Mouse (Mus musculus): Measurements from ENCODE around the gene Vim.
A peak's percentile ranks its signal among the peaks of the same experiment; 100 is the strongest.

Vim gene

DNA sequence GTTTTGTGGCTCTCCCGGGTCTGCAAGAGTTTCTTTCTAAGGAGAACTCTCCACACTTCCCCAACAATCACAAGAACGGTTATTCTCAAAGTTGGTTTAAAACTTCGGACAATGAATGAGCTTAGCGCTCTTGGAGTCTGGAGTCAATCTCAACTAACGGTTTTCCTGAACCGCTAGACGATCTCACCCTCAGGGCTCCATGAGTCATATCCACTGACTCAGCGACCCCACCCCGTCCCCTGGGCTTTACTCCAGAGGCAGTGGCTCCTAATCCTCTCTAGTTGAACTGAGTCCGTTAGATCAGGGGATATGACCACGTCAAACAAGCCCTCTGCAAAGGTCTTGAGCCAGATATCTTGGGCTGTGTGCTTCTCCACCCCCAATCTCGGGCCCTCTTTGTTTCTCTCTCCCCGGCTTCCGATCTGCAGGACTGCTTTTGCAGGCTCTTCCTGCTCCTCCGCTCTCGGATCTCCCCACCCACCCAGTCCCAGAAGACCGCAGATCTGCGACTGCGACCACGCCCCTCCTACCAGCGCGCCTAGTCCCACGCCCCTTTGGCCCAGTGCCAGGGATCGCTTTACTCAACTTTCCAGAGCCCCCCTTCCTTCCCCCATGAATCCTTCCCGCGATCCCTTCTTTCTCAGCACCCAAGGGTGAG is at the start of gene Vim:
TSS of gene Vim (plus strand) at position 520 of the 658 bp plus-strand sequence.
- peak; percentile 96 for DNase-seq (ENCODE audit: low read depth, low spot score)

DNA sequence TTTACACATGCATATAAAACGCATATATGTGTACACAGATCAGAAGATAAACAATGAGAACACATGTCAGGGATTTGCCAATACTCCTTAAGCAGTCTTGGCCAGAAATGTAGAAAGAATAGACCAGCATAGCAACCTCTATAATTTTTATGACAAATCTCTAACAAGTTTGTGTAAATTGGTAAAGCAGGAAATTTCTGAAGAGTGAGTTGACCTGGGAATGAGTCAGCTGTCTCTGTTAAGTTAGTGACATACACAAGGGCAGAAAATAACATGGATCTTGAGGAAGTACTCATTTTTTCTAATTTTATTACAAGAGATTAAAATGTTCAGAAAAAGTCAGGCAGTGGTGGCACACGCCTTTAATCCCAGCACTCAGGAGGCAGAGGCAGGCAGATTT is 47.5 kb upstream of the Vim start:
- no peak for DNase-seq (ENCODE audit: low read depth, low spot score)

DNA sequence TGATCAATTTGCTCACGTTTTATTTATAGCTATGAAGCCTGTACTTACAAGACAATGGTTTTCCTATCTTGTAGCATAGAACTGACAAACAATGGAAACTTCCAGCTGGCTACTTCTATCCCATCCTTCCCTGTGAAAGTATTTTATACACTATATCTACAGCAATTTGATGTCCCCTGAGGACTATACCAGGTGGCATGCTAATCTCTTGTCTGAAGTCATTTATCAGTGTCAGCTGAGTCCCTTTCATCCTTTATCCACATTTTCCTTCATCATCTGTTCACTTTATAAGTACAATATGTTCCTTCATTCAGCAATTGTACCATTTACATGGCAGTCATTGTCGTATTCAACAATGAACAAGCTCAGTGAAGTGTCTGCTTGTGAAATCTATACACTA is 46.6 kb upstream of the Vim start:
- DNase-seq (ENCODE audit: low read depth, low spot score), result peak; percentile 27

DNA sequence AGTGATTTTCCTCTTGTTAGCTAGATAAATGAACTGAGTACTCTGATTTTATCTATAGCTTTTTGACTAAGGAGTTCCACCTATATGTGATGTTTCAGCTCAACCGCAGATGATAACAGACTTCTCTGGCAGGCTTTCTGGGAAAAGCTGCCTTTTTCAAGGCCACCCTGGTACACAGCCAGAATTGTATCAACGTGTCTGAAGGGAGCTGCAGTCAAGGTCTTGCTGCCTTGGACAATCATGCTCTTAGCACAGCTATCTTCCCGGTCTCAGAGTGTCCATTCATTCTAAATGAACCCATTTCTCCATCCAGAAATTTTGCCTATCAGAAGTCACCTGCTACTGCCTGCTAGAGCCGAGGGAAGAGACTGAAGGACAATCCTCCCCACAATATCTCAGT is 46.2 kb upstream of the Vim start:
- DNase-seq (ENCODE audit: low read depth, low spot score), result no peak

DNA sequence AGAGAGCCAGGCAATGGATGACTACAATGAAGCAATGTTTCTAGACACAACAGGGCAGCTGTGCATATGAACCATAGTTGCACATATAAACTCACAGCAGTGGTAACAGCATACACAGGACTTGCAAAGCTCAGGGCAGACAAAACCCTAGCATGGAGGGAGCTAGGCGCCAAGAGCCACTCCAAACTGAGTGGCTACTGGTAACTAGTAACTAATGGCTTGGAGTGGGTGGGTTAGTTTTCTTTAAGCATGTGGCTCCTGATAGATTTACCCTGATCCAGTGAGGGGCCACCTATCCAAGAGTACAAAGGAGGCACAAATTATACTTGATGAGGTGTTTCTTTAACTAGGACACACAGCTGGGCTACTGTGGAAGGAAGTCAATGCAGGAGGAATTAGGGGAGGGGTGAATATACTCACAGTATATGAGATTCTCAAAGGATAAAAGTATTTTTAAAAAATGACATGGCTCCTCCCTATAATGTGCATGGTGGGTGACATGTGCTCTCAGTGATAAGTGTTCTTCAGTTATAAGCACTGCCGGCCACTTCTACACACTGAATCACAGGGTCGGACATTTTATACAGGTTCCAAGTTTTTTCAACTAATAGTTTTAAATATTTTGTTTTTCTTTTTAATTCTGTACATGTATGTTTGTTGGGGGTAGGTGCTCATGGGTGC is 44.3 kb upstream of the Vim start:
- no peak for DNase-seq (ENCODE audit: low read depth, low spot score)

DNA sequence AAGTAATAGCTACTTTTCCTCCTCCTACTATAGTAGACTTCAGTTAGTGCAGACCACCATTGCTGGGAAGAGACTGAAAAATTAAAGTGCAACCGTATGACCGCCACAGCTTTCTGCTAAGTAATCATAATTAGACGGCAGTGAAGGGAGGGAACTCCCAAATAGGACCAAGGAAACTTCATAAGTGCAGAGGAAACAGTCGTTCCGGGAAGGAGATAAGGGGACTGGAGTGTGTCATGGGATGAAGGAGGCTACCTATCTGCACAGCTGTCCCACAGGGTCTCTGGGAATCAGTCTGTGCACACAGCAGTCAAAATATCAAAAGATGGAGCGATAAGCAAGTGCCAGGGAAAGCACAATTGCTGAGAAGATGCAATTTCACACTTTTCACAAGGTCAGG is 43.1 kb upstream of the Vim start:
- no peak for DNase-seq (ENCODE audit: low read depth, low spot score)

DNA sequence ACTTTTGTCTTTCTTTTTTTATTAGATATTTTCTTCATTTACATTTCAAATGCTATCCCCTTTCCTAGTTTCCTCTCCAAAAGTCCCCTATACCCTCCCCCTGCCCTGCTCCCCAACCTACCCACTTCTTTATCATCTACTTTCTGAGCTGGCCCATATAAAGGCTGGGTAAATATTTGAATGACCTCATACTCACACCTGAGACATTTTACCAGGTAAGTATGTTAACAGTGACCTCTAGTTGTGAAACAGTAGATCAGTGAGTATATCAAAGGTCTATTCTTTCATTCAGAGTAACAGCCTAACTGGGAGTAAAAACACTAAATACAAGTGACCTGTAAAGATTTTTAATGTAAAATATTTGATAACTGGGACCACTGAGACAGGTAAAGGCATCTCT is 37.0 kb upstream of the Vim start:
- no peak for DNase-seq (ENCODE audit: low read depth, low spot score)

DNA sequence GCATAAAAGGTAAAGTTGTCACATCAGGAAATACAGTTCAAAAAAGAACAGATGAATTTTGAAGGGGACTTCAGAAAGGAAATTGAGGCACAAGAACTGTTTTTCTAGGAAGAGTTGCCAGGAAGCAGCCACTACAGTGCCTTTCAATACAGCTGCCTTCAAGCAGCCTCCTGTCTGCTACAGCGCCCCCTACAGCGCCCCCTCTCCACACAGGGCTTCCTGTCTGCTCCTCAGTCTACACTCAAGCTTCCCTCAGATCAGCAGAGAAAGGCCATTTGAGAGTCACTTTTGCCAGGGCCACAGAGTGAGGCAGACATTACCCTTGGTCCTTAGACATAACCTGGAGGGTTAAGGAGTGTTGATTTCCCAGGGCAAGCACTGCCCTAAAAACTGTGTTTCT is 36.0 kb upstream of the Vim start:
- no peak for DNase-seq (ENCODE audit: low read depth, low spot score)

DNA sequence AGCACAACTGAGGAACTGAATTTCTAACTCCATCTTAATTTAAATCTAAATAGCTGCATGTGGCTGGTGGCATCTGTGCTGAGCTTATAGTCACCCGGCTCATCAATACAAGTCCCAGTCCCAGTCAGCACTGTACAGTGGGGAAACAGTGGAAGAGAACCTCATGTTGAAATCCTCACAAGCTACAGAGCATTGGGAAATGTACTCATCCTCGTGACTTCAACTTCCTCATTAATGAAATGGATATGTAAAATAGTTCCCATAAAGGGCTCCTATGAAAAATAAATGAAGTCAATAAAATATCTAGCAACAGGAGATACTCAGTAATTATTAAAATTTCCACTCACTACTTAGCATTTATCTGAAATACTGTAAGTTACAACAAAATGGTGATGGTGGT is 35.5 kb upstream of the Vim start:
- DNase-seq (ENCODE audit: low read depth, low spot score), result no peak

DNA sequence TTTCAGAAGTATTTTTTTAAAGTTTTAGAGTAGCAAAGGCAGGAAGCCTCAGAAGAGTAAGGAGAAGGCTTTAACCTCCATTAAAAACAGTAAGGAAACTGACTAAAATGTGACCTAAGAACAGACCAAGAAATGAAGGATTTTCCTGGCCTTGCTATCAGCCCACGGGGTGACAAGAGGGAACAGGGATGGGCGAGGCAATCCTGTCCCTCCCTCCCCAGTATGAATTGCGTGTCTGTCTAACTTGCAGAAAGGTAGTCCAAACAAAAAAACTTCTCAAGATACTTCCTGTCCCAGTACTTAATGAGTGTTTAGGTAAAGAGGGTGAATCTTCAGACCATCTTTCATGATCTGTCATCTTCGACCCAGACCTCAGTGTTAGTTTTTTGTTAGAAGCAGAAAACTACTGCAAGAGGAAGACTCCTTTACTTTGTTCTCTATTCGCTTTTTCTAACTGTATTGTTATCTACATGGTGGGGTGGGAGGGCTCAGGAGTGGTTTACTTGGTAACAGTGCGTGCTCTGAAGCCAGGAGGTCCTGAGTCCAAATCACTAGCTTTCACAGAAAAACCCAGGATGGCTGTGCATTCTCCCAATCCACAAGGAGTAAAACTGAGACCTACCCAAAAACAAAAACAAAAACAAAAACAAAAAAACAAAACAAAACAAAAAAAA is 34.9 kb upstream of the Vim start:
- no peak for DNase-seq (ENCODE audit: low read depth, low spot score)

DNA sequence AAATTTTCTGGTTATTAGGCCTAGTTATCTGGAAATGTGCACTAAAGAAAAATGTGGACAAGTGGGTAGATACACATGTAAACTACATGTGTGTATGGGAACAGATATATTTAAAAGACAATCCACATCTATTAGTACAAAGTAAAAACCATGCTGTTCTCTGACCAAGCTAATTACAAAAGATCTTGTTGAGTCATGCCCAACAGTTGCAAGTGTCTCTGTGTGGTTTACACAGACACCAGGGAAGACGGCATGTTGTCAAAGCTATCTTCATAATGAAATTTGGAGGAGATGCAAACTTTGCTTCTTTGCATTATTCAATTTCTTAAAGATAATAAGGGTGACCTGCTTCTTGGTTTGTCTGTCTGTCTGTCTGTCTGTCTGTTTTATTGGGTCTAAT is 33.9 kb upstream of the Vim start:
- DNase-seq (ENCODE audit: low read depth, low spot score), result no peak

DNA sequence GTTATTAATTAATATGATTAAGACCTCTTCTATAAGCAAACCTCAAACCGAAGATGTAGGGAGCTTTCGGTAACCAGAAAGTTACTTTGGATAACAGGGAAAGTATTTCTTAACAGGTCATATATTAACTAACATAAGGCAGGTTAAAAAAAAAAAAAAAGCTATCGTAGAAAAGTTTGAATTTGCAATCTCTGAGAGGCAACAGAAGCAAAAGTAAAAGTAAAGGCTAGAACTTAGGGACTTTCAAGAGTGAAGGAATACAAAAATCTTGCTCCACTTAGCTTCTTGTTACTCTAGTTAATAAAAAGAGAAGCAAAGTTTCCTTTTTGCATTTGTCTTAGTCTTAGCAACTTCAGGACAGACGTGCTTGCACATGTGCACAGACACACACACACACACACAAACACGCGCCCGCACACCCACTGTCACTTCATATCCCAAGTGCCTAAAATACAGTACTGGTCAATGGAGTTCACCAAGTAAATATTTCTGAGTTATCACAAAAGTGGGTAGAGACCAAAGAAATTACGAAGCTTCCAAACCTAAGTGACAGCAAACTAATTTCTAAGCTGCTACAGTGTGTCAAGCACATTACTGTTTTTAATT is 30.1 kb upstream of the Vim start:
- DNase-seq (ENCODE audit: low read depth, low spot score), result no peak

DNA sequence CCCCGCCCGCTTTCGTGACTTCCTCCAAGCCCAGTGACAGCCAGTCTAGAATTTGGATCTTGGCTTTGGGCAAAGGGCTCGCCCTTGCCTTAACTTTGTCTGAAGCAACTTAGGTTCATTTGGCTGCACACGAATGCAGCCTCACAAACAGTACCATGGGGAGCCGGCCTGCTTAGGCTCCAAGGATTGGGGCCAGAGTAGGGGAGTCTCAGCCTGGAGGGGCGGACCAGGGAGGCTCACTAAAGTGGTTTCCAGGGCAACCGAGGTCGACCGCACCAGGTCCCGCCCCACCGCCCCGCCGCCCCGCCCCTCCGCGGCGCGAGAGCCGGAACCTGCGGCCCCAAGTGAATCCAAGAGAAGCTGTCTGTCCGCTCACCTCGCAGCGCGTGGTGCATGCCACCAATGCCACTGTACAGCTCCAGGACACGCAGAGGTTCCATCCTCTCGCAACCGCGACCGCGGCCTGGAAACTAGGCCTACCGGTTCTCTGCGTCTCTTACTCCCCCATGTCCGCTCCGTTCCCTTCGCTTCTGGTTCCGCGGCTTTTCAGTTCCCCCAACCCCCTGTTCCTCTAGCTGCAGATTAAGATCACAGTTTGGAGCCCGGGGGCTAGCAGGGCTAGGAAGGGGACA is 29.4 kb upstream of the Vim start, which contains the start of gene Trdmt1:
TSS of gene Trdmt1 (minus strand) at position 476 of the 632 bp plus-strand sequence.
- DNase-seq (ENCODE audit: low read depth, low spot score), result peak; percentile 91

DNA sequence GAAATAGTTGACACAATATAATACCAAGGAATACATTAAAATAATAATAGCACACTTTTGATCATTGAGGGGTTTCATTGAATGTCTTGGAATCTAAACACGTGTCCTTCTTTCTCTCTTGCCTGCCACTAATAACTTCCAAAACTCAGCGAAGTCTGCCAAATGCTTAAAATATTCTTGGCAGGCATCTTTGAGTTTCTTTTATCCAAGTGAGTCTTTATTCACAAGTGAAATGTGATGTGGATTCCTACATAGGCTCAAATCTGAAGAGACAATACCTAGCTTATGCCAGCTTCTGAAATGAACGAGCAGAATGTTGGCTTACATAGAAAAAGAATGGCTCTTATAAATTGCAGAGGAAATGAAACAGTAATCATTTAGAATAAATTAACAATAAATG is 25.0 kb upstream of the Vim start:
- no peak for DNase-seq (ENCODE audit: low read depth, low spot score)

DNA sequence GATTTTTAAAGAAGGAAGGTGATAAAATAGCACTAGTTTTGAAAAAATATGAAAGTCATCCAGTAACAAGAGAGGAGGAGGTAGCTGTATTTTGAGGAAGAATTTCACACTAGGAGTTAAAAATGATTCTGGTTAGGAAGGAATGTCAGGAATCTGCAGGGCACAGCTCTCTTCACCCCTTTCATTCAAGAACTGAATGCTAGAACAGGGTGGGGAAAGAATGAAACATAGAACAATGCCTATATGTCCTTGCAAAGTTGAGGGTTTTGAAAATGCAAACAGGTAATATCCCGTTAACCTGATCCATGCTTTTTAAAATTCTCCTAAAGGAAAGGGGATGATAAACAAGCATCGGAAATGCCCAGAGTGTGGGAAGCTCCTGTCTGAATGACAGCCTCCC is 19.8 kb upstream of the Vim start:
- DNase-seq (ENCODE audit: low read depth, low spot score), result no peak

DNA sequence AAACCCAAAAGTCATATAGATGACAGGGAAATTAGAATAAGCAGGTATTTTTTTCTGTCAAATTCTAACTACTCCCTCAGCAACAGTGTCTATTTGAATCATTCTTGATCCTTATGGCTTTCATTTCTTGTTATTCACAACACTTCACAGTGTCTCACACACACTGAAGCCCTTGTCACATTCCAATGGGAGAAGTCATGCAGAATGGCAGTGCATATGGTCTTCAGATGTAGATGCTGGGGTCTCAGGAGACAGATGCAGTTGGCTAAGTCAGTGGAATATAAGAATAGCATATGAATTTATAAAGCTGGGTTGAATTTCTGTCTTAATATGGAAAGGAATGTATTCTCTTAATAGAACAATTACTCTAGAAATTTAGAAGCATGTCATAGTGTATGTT is 17.5 kb upstream of the Vim start:
- no peak for DNase-seq (ENCODE audit: low read depth, low spot score)

DNA sequence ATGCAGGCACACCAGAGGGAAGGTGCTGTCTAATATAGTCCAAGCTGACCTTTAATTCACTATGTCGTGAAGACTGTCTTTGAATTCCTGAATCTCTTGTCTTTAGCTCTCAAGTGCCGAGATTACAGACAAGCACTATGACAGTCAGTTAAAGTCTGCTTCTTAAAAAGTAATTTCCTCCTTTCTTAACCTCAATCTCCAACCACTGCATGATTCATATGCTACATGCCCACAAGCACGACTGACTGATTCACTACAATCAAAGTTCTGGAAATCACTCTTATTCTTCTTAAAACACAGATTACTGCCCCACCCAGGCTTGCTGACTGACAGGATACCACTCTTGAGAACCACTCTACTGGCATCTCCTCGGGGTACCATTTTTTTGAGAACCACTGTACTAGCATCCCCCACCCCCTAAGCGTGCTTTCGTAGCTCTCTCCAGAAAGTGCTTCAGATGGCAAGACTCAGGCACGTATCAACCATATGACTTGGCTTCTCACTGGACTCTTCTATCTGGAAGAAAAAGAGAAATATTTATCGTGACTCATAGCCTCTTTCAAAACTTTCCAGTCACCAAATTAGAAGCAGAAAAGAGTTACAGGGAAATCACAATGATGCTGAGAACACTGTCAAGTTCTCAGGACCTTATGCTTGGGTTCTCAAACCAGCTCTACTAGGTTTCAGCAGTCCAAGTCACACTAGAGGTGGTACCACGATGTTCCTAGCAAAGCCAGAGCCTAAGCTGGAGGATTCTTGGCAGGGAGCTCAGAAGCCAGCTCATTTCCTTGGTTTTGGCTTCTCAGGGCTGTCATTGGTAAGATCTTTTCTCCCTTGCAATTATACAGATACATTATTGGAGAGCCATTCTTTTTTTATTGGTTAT is 16.3 kb upstream of the Vim start:
- DNase-seq (ENCODE audit: low read depth, low spot score), result no peak

DNA sequence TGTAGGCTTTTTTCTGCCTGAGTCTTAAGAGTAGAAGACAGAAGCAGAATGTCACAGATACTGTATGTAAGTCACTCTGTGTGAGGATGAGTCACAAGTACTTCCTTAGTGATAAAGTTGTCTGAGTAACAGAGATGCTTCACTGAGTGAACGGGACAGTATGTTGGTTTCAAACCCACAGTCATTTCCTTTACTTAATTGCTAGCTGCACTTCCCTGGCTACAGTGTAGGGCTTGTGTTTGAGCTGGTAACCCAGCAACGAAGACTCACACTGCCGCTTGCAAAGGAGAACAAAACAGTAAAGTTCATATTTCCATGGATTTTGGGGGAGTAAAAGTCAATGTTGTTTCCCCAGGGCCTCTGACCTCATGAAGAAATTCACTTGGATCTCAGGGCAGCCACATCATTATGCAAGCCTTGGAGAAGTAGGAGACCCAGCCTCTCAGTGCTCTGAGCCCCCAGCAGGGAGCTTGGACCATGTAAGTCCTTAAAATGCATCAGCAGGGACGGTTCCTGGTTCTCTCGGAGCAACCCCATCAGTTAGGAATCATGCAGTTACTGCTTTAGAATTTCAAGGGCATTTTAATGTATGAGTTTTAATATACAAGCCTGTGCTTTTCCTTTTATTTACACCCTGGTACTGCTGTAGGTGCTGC is 15.0 kb upstream of the Vim start:
- DNase-seq (ENCODE audit: low read depth, low spot score), result no peak

DNA sequence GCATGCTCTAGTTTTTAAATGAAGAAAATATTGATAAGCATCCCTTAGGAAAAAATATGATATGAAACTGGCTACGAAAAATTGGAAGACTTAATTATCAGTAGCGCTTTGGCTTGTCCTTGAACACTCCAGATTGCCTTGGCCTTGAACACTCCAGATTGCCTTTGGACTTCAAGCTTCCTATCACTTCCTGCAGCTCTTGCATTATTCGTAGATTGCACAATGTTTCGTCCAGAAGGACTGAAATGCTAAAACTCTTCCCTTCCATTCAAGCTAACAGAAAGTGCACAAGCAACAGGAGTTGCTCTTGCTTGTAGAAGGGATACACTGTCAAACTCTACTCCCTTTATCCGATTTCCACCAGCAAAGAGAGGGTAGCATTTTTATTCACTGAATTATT is 14.4 kb upstream of the Vim start:
- no peak for DNase-seq (ENCODE audit: low read depth, low spot score)

DNA sequence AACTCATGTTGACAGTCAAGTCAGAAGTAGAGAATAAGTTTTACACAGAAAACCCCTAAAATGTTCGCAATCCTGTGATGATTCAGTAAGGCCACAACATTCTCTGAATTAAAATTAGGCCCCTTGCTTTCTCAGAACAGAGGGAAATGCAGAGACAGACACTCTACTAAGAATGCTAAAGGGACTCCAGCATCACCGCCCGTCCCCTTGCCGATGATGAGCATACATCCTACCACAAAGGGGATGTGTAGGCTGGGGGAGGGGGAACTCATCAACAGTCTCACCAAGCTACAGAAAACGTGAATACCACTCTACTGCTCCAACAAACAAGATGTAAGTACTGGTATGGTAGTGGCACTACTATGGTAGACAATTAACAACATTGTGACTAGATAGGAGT is 14.0 kb upstream of the Vim start:
- no peak for DNase-seq (ENCODE audit: low read depth, low spot score)

DNA sequence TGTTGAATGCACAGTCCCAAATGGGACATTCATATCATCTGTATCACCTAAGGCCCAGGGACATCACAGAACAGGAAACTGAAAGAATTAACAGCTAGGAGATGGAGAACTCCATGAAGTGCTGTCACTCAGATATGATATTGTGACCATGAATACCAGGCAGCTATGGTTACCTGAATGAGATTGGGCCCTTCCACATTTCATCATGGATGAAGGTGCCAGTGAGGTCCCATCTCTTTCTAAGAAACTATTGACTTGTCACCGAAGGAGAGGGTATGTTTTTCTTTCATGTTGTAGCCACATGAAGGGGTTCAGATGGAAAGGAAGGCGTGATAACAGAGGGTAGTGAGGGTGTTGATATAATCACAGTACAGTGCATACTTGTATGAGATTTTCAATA is 13.3 kb upstream of the Vim start:
- no peak for DNase-seq (ENCODE audit: low read depth, low spot score)

All from mesoderm, embryonic 11.5 days (tissue).